Mouse (Mus musculus) lung, adult 2 months (tissue): Measurements from ENCODE around the gene Psd. TPM values are rescaled to one million over a fixed set of nuclear protein-coding genes. Genes with fewer than 3 reads are reported as not detected.

Experiments used
- DNase-seq: peaks from one replicate; pipeline ENCODE4 v3.0.0; 2022
- H3K4me1 ChIP-seq: fragments of 200-500 bp; 2 replicates; pipeline ENCODE4 v1.6.1; 2011; ENCODE audit warnings: low read length; ENCODE audit not compliant: control insufficient read depth, insufficient read depth
- H3K4me3 ChIP-seq: fragments of 200-500 bp; replicated peaks from 2 replicates; pipeline ENCODE3; 2011; ENCODE audit warnings: low read depth, mild to moderate bottlenecking, control low read depth, low read length; ENCODE audit errors: extremely low read depth
- CTCF ChIP-seq: fragments of 200-500 bp; IDR thresholded peaks from 2 replicates; pipeline ENCODE4 v1.5.1; 2011; ENCODE audit warnings: mild to moderate bottlenecking, low read length, control low read depth; ENCODE audit not compliant: insufficient read depth
- POLR2A ChIP-seq: fragments of 200-500 bp; IDR thresholded peaks from 2 replicates; pipeline ENCODE4 v1.6.1; 2011; ENCODE audit warnings: low read depth, mild to moderate bottlenecking, control low read depth, low read length, borderline replicate concordance; ENCODE audit errors: extremely low read depth
- WGBS: fragments of 180-500 bp; shearing (Covaris S2); methylation state at CpG from one replicate; pipeline ENCODE4 v1.1.7; 2018; 5-methylcytosine and 5-hydroxymethylcytosine counted together
- polyA plus RNA-seq: library from polyadenylated mRNA; depleted of rRNA; stranded (reverse); fragments of >200 nt; gene quantifications from 2 replicates; pipeline ENCODE4 v1.2.3, GENCODE M21; 2012; rRNA removed

The Psd gene
- polyA plus RNA-seq, 1 experiment, result 2.3 TPM

GRCm38 (mm10) chr19:46282081-46282849 lies 44.7 kb downstream of the Psd start:
- no peak for DNase-seq
- no peak overlapping the region for H3K4me3 ChIP-seq
- H3K4me1 ChIP-seq, result no peaks in the 10 kb centered on the region
- 92% methylated on average over 11 of the region's 11 CpGs for WGBS
- no peak for TF ChIP-seq CTCF
- TF ChIP-seq POLR2A, result no peak

GRCm38 (mm10) chr19:46275307-46275706 lies 51.6 kb downstream of the Psd start:
- Histone ChIP-seq H3K4me1 (no peaks in the 10 kb centered on the region), H3K4me3 (no peak overlapping the region)
- no peak for DNase-seq
- TF ChIP-seq CTCF (peak; percentile 56), POLR2A (no peak)

DNA sequence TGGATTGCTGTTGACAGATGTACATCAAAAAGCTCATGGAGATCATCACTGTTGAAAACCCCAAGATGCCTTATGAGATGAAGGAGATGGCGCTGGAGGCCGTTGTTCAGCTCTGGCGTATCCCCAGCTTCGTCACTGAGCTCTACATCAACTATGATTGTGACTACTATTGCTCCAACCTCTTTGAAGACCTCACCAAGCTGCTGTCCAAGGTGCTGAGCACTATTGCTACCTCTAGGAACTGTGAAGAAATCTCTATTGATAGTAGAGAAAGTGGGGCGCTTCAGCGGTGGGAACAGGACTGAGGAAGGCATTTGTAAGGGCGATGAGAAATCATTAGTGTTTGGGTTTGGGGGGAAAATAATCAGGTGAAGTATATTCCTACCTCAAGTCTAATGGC lies 62.2 kb downstream of the Psd start:
- TF ChIP-seq POLR2A (no peak), CTCF (no peak)
- Histone ChIP-seq H3K4me1 (no peaks in the 10 kb centered on the region), H3K4me3 (no peak overlapping the region)
- no peak for DNase-seq
- WGBS, result 90% methylated on average over 7 of the region's 7 CpGs

Other genes with a start within 250 kb of the Psd start
- gene Elovl3, start 195.3 kb downstream of the Psd start, polyA plus RNA-seq, result 1.3 TPM in 1 of 2 replicates, not detected in the other
- 0.86 TPM in 1 of 2 replicates, not detected in the other for gene Pitx3, start 178.8 kb downstream of the Psd start, polyA plus RNA-seq
- gene Gbf1, start 174.6 kb downstream of the Psd start, polyA plus RNA-seq, result 80.6 and 94.9 TPM in 2 replicates
- 56.5 and 60.6 TPM in 2 replicates for gene Nfkb2, start 22.8 kb downstream of the Psd start, polyA plus RNA-seq
- gene Fbxl15, start 1.0 kb upstream of the Psd start, polyA plus RNA-seq, result 10.7 and 15.5 TPM in 2 replicates
- 47.1 and 53.9 TPM in 2 replicates for gene Cuedc2, start 11.5 kb upstream of the Psd start, polyA plus RNA-seq
- 26.5 and 27.1 TPM in 2 replicates for gene Mfsd13a, start 14.0 kb upstream of the Psd start, polyA plus RNA-seq
- 6.8 and 10.1 TPM in 2 replicates for gene 2310034G01Rik, start 23.1 kb upstream of the Psd start, polyA plus RNA-seq
- gene Actr1a, start 68.6 kb upstream of the Psd start, polyA plus RNA-seq, result 85.4 and 112 TPM in 2 replicates
- 17.5 and 18.0 TPM in 2 replicates for gene Sufu, start 69.7 kb upstream of the Psd start, polyA plus RNA-seq
- 87.2 and 115 TPM in 2 replicates for gene Trim8, start 174.5 kb upstream of the Psd start, polyA plus RNA-seq
- gene Arl3, start 246.0 kb upstream of the Psd start, polyA plus RNA-seq, result 21.5 and 27.1 TPM in 2 replicates
- gene Sfxn2, start 246.2 kb upstream of the Psd start, polyA plus RNA-seq, result 3.8 and 6.5 TPM in 2 replicates